Mouse (Mus musculus) midbrain, embryonic 14.5 days (tissue): ENCODE measurements at regions not wholly inside any gene's neighbourhood (a gene's known extent, or its start where the extent isn't known, plus 50 kb on each side); places are given as distances from the start of the nearest gene placed in this dataset.

Experiments used
- ATAC-seq: fragments of 200-750 bp; cut with Nextera tagmentation; 2 replicates; pipeline ENCODE4 v1.8.0; 2017; ENCODE audit warnings: moderate number of reproducible peaks, moderate library complexity; ENCODE audit not compliant: low FRiP score, low TSS enrichment
- DNase-seq: peaks from one replicate; pipeline ENCODE4 v3.0.0-alpha.2; 2015
- H3K27ac ChIP-seq: fragments of 300-500 bp; sonication (generic); replicated peaks from 2 replicates; pipeline ENCODE4 v1.5.1; 2014; ENCODE audit warnings: mild to moderate bottlenecking, low read depth, low read length, moderate library complexity
- H3K27me3 ChIP-seq: fragments of 300-500 bp; sonication (generic); 2 replicates; pipeline ENCODE4 v1.6.1; 2014; ENCODE audit warnings: low read length, control low read depth, mixed read lengths; ENCODE audit not compliant: control insufficient read depth, insufficient read depth
- H3K36me3 ChIP-seq: fragments of 300-500 bp; sonication (generic); 2 replicates; pipeline ENCODE4 v1.6.1; 2014; ENCODE audit warnings: low read length, control low read depth; ENCODE audit not compliant: control insufficient read depth, insufficient read depth
- H3K4me1 ChIP-seq: fragments of 300-500 bp; sonication (generic); 2 replicates; pipeline ENCODE4 v1.6.1; 2014; ENCODE audit warnings: mild to moderate bottlenecking, antibody characterized with exemption, low read length, control low read depth; ENCODE audit not compliant: control insufficient read depth, insufficient read depth
- H3K4me2 ChIP-seq: fragments of 300-500 bp; sonication (generic); 2 replicates; pipeline ENCODE4 v1.6.1; 2014; ENCODE audit warnings: mild to moderate bottlenecking, low read length, moderate library complexity
- H3K4me3 ChIP-seq: fragments of 300-500 bp; sonication (generic); replicated peaks from 2 replicates; pipeline ENCODE4 v1.5.1; 2014; ENCODE audit warnings: low read depth, low read length
- H3K9ac ChIP-seq: fragments of 300-500 bp; sonication (generic); replicated peaks from 2 replicates; pipeline ENCODE4 v1.6.1; 2014; ENCODE audit warnings: mild to moderate bottlenecking, low read length, moderate library complexity
- H3K9me3 ChIP-seq: fragments of 300-500 bp; sonication (generic); 2 replicates; pipeline ENCODE4 v1.6.1; 2016; ENCODE audit warnings: low read length, control low read depth, mixed read lengths; ENCODE audit not compliant: control insufficient read depth
- WGBS: fragments of 180-500 bp; shearing (Covaris S2); extraction: QIAGEN DNeasy Blood & Tissue Kit; methylation state at CpG from one replicate; pipeline ENCODE4 v1.1.7; 2014; 5-methylcytosine and 5-hydroxymethylcytosine counted together

DNA sequence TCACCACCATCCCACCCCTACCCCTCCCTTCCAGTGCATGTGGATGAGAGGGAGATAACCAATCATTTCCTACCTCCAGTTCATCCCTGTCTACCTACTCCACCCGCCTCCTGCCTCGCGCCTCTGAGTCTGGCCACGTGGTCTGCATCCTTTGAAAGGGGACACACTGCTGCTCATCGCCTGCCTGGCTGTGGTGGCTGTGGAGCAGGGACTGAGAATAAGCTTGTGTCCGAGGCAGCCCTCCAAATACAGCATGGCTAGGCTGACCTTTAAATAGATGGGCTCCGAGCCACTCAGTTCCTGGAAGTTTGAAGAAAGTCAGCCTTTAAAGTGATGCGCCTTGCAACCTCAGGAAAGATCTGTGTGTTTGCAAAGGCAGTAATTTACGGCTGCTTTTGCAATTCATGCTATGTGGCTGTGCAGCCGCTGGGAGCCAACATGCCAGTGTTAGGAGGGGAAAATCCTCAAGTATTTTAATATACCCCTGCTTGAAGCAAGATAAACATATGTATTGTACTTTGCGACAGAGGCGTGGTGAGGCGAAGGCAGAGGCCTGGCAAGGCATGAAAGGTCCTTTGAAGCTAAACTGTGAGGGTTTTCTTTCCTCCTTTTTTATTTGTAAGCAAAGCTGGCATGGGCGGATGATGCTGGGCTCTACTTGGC, 1214.3 kb upstream of the A1bg start:
- Histone ChIP-seq H3K4me1 (no peaks in the 10 kb centered on the region), H3K4me3 (no peak overlapping the region), H3K9me3 (no peaks in the 10 kb centered on the region), H3K27me3 (no peaks in the 10 kb centered on the region), H3K4me2 (no peak overlapping the region), H3K27ac (no peak overlapping the region), H3K36me3 (no peaks in the 10 kb centered on the region), H3K9ac (no peak overlapping the region)
- no peak for ATAC-seq
- WGBS = 74% methylated on average over 14 of the region's 14 CpGs
- DNase-seq = no peak

DNA sequence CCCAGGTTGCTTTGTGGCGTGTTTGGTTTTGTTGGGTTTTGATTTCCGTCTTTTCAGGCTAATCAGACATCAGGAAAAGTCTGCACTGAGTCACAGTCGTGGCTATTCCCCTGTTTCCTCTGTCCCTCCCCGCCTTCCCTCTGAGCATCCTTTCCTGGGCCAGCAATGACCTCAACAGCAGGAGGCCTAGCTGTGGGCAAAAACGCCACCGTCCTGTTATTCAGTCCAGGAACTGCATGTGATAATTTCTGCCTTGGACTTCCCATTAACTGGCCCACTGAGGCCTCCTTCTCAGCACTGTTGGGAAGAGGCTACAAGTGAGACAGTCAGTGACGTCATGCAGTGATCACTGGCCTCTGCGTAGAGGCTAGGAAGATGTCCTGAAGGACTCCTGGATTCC, 1212.0 kb upstream of the A1bg start:
- DNase-seq (no peak), ATAC-seq (no peak)
- 84% methylated on average over 8 of the region's 8 CpGs for WGBS
- no peaks in the 10 kb centered on the region for H3K36me3 ChIP-seq
- no peaks in the 10 kb centered on the region for H3K27me3 ChIP-seq
- H3K4me3 ChIP-seq = no peak overlapping the region
- no peak overlapping the region for H3K4me2 ChIP-seq
- H3K4me1 ChIP-seq = no peaks in the 10 kb centered on the region
- H3K27ac ChIP-seq = no peak overlapping the region
- no peaks in the 10 kb centered on the region for H3K9me3 ChIP-seq
- no peak overlapping the region for H3K9ac ChIP-seq

DNA sequence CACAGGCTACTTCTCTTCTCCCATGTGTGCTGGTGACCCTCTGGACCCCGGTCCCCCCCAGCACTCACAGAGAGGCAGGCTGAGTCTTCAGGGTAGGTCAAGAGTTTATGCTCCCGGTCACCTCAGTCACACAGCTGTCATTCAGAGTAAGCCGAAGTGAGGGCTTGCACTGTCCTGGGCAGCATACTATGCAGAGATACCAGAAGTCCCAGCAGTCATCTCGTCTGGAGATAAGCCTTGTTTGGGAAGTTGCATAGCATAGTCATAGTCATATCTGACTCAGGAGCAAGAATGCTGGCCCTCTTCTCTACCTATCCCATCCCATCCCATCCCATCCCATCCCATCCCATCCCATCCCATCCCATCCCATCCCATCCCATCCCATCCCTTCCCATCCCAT, 1211.5 kb upstream of the A1bg start:
- no peak overlapping the region for H3K4me3 ChIP-seq
- no peak overlapping the region for H3K4me2 ChIP-seq
- H3K9me3 ChIP-seq = no peaks in the 10 kb centered on the region
- no peak overlapping the region for H3K9ac ChIP-seq
- DNase-seq (no peak), ATAC-seq (no peak)
- H3K36me3 ChIP-seq = no peaks in the 10 kb centered on the region
- 88% methylated on average over 4 of the region's 4 CpGs for WGBS
- H3K27ac ChIP-seq = no peak overlapping the region
- H3K27me3 ChIP-seq = no peaks in the 10 kb centered on the region
- H3K4me1 ChIP-seq = no peaks in the 10 kb centered on the region

DNA sequence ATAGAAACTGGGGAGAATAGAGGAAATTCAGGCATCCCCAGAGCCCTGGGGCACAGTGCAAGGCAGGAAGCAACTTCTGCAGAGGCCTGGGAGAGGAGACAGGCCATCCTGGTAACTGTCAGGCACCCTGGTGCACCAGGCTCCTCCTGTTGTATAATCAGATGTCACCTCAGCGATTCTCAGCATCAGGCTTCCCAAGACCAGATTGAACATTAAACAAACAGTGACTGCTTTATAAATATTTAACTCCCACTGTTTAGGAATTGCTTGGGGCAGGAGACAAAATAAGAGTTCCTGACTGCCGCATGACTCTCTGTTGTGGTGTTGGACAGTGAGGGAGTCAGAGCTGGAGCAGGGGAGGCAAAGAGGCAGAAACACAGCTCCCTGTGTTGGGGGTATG, 1210.1 kb upstream of the A1bg start:
- Histone ChIP-seq H3K27me3 (no peaks in the 10 kb centered on the region), H3K4me2 (no peak overlapping the region), H3K4me3 (no peak overlapping the region), H3K4me1 (no peaks in the 10 kb centered on the region), H3K9me3 (no peaks in the 10 kb centered on the region), H3K36me3 (no peaks in the 10 kb centered on the region), H3K27ac (no peak overlapping the region), H3K9ac (no peak overlapping the region)
- ATAC-seq = no peak
- DNase-seq = no peak
- 56% methylated on average over 2 of the region's 2 CpGs for WGBS

DNA sequence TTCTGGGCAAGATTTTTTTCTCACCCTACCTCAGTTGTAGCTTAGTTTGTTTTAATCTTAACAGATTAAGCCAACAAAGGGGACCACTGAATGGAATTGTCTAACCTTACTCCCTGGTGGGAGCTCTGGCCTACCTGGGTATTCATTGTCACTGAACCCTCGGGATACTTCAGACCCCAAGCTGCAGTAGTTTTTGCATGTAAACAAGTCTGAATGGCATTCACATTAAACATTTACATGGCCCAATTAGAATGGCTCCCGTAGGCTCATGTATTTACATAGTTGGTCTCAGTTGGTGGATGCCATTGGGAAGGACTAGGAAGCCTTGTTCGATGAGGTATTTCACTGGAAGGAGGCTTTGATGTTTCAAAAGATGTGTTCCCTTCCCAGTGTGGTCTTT, 1208.9 kb upstream of the A1bg start:
- WGBS = 33% methylated on average over 3 of the region's 3 CpGs
- no peak for DNase-seq
- H3K4me2 ChIP-seq = no peak overlapping the region
- no peaks in the 10 kb centered on the region for H3K9me3 ChIP-seq
- no peaks in the 10 kb centered on the region for H3K4me1 ChIP-seq
- no peak overlapping the region for H3K27ac ChIP-seq
- no peak overlapping the region for H3K9ac ChIP-seq
- ATAC-seq = no peak
- H3K36me3 ChIP-seq = no peaks in the 10 kb centered on the region
- no peak overlapping the region for H3K4me3 ChIP-seq
- no peaks in the 10 kb centered on the region for H3K27me3 ChIP-seq

DNA sequence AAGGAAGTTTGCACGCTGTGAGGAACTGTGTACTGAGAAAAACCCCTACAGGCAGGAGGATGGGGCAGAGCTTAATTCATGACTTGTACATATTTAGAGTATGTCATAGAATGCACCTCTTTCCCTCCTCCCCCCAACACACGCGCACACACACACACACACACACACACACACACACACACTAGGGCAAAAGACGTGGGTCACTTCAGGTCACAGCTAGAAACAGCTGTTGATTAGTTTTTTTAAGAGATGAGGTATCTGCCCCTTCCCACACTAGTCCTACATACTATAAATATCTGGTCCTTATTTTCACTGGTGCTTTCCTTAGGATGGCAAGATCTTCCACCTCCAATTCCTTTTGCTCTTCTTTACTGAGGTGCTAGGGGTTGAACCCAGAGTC, 1207.7 kb upstream of the A1bg start:
- Histone ChIP-seq H3K9me3 (no peaks in the 10 kb centered on the region), H3K9ac (no peak overlapping the region), H3K4me2 (no peak overlapping the region), H3K27ac (no peak overlapping the region), H3K4me3 (no peak overlapping the region), H3K36me3 (no peaks in the 10 kb centered on the region), H3K4me1 (no peaks in the 10 kb centered on the region), H3K27me3 (no peaks in the 10 kb centered on the region)
- ATAC-seq = no peak
- WGBS = 86% methylated on average over 3 of the region's 4 CpGs
- DNase-seq = no peak

DNA sequence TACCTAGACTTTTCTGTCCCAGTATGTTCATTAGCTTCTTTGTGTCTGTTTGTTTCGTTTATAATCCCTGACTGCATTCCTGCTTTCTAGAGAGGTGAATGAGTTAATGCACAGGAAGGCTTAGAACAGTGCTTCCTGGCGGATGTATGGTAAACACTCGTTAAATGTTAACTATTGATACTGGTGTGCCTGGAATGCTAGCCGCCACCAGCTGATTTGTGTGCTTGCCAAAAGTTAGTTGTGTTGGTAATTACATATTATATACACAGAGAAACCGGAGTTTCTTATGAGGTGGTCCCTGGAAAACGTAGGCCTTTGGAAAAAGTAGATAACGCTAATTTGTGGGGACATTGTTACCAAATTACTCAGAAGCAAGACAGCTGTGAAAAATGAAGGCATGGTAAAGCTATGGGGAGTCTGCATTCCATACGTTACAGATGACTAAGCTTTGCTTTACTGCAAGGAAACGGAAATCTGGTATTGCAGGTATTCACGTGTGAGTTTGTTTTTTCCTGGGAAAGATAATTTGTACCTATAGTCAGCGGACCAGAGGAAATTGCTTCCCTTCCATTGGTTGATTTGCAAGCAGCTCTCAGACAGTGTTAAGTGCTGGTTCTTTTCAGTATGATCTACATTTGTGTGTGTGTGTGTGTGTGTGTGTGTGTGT, 1205.9 kb upstream of the A1bg start:
- WGBS = 71% methylated on average over 11 of the region's 11 CpGs
- no peak overlapping the region for H3K4me2 ChIP-seq

DNA sequence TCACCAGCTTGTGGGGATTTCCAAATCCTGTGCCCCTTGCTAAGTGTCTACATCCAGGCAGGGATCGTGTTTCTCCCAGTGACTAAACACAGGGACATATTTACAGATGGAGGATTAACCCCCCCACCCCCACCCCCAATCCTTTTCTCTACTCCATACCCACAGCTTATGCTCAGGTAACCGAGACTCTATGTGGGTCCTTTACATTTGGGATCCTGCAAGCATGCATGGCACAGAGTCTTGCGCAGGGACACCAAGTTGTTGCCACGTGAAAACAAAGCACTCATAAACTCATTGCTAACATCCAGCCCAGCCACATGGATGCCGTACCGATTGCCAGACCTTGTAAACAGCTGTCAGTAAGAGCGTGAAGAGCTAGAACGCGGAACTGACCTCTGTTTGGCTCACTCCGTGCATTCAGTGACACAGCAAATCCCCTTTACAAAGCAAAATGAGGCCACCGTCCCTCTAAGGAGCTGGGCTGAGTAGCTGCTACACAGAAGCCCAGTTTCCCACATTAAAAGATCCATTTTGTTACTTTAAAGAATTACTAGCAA, 1204.9 kb upstream of the A1bg start:
- no peaks in the 10 kb centered on the region for H3K27me3 ChIP-seq
- WGBS = 23% methylated on average over 11 of the region's 11 CpGs
- no peak overlapping the region for H3K4me3 ChIP-seq
- H3K4me2 ChIP-seq = no peak overlapping the region
- ATAC-seq (peak; percentile 27; the same call in 1 of the 2 replicates), DNase-seq (peak; percentile 58)
- no peak overlapping the region for H3K9ac ChIP-seq
- H3K4me1 ChIP-seq = no peaks in the 10 kb centered on the region
- H3K36me3 ChIP-seq = no peaks in the 10 kb centered on the region
- no peaks in the 10 kb centered on the region for H3K9me3 ChIP-seq
- H3K27ac ChIP-seq = no peak overlapping the region

More for the DNA sequence above, 1205.9 kb upstream of the A1bg start:
- Histone ChIP-seq H3K36me3 (no peaks in the 10 kb centered on the region), H3K4me3 (no peak overlapping the region), H3K9me3 (no peaks in the 10 kb centered on the region), H3K4me1 (no peaks in the 10 kb centered on the region), H3K27ac (no peak overlapping the region), H3K27me3 (no peaks in the 10 kb centered on the region), H3K9ac (no peak overlapping the region)
- ATAC-seq = no peak
- no peak for DNase-seq

DNA sequence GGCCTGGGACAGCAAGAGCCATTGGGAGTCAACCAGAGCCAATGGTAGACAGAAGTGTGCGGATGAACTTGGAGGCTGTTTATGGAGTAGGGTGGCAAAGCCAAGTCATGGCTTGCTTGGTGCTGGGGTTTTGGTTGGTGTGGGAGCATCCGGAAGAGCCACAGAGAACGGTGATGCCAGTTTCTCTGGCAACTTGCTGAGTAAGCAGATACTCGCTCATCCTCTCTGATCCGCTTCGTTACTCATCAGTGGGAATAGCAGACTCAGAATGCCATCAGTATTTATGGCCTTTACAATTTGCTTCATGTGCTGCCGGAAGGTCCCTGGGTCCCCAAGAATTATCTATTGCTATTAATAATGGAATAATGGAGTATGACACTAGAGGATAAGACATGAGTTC, 1202.9 kb upstream of the A1bg start:
- no peaks in the 10 kb centered on the region for H3K9me3 ChIP-seq
- H3K4me1 ChIP-seq = no peaks in the 10 kb centered on the region
- no peak overlapping the region for H3K9ac ChIP-seq
- H3K4me2 ChIP-seq = no peak overlapping the region
- 89% methylated on average over 7 of the region's 7 CpGs for WGBS
- H3K27me3 ChIP-seq = no peaks in the 10 kb centered on the region
- no peak overlapping the region for H3K27ac ChIP-seq
- H3K4me3 ChIP-seq = no peak overlapping the region
- no peaks in the 10 kb centered on the region for H3K36me3 ChIP-seq
- DNase-seq (no peak), ATAC-seq (no peak)
